Mouse (Mus musculus): ENCODE measurements around the gene Maml2. TPM values are rescaled to one million over a fixed set of nuclear protein-coding genes. Genes with fewer than 3 reads are reported as not detected.

The Maml2 gene
- polyA plus RNA-seq, 1 experiment from 2014 or later = 12.5 TPM

- 51% methylated on average over 7 of the region's 7 CpGs for WGBS
- peak overlapping the region; percentile 72 for H3K27ac ChIP-seq
- H3K27me3 ChIP-seq = no peaks in the 10 kb centered on the region
- peak overlapping the region; percentile 23; the same call in 1 of the 2 replicates for H3K4me2 ChIP-seq
- H3K4me3 ChIP-seq (replicated peaks) = no peak overlapping the region
- no peaks in the 10 kb centered on the region for H3K36me3 ChIP-seq
- peaks cover 21% of the 10 kb centered on the region for H3K4me1 ChIP-seq (replicated peaks)
- H3K9ac ChIP-seq (replicated peaks) = no peak overlapping the region
- H3K9me3 ChIP-seq = no peaks in the 10 kb centered on the region
- ATAC-seq (ENCODE audit: insufficient number of reproducible peaks, insufficient read depth, low FRiP score, low TSS enrichment, low read depth) = peak; percentile 93
Observed at GRCm38 (mm10) chr9:13497690-13498333, 200.1 kb downstream of the Maml2 start.

- ATAC-seq (ENCODE audit: insufficient number of reproducible peaks, insufficient read depth, low FRiP score, low TSS enrichment, low read depth) = no peak
- H3K9ac ChIP-seq (replicated peaks) = no peak overlapping the region
- H3K27me3 ChIP-seq = no peaks in the 10 kb centered on the region
- H3K36me3 ChIP-seq = no peaks in the 10 kb centered on the region
- 86% methylated on average over 5 of the region's 5 CpGs for WGBS
- no peak overlapping the region for H3K4me2 ChIP-seq
- no peak overlapping the region for H3K27ac ChIP-seq
- no peak overlapping the region for H3K4me3 ChIP-seq (replicated peaks)
- H3K9me3 ChIP-seq = no peaks in the 10 kb centered on the region
- peaks cover 21% of the 10 kb centered on the region for H3K4me1 ChIP-seq (replicated peaks)
Observed at GRCm38 (mm10) chr9:13500045-13500444, 202.3 kb downstream of the Maml2 start.

GRCm38 (mm10) chr9:13505024-13505423, 207.3 kb downstream of the Maml2 start:
- Histone ChIP-seq H3K4me2 (no peak overlapping the region), H3K36me3 (no peaks in the 10 kb centered on the region), H3K9me3 (no peaks in the 10 kb centered on the region), H3K9ac (replicated peaks) (no peak overlapping the region), H3K4me3 (replicated peaks) (no peak overlapping the region), H3K27ac (no peak overlapping the region), H3K4me1 (replicated peaks) (peaks cover 9% of the 10 kb centered on the region; the same call in 1 of the 2 replicates), H3K27me3 (no peaks in the 10 kb centered on the region)
- ATAC-seq (ENCODE audit: insufficient number of reproducible peaks, insufficient read depth, low FRiP score, low TSS enrichment, low read depth) = no peak
- WGBS = 79% methylated on average over 4 of the region's 4 CpGs

GRCm38 (mm10) chr9:13506956-13507821, 209.4 kb downstream of the Maml2 start:
- WGBS = 20% methylated on average over 6 of the region's 6 CpGs

GRCm38 (mm10) chr9:13507822-13508188, 210.0 kb downstream of the Maml2 start:
- H3K4me2 ChIP-seq = no peak overlapping the region
- no peaks in the 10 kb centered on the region for H3K36me3 ChIP-seq
- 87% methylated on average over 9 of the region's 9 CpGs for WGBS
- no peak overlapping the region for H3K9ac ChIP-seq (replicated peaks)
- H3K4me3 ChIP-seq (replicated peaks) = no peak overlapping the region
- H3K4me1 ChIP-seq (replicated peaks) = peaks cover 9% of the 10 kb centered on the region; the same call in 1 of the 2 replicates
- no peaks in the 10 kb centered on the region for H3K9me3 ChIP-seq
- no peak overlapping the region for H3K27ac ChIP-seq
- no peak for ATAC-seq (ENCODE audit: insufficient number of reproducible peaks, insufficient read depth, low FRiP score, low TSS enrichment, low read depth)
- H3K27me3 ChIP-seq = no peaks in the 10 kb centered on the region

More at GRCm38 (mm10) chr9:13506956-13507821, 209.4 kb downstream of the Maml2 start:
- Histone ChIP-seq H3K27ac (no peak overlapping the region), H3K4me3 (replicated peaks) (no peak overlapping the region), H3K4me1 (replicated peaks) (peaks cover 9% of the 10 kb centered on the region; the same call in 1 of the 2 replicates), H3K9ac (replicated peaks) (no peak overlapping the region), H3K4me2 (no peak overlapping the region), H3K9me3 (no peaks in the 10 kb centered on the region), H3K36me3 (no peaks in the 10 kb centered on the region), H3K27me3 (no peaks in the 10 kb centered on the region)
- no peak for ATAC-seq (ENCODE audit: insufficient number of reproducible peaks, insufficient read depth, low FRiP score, low TSS enrichment, low read depth)

GRCm38 (mm10) chr9:13509751-13510150, 212.0 kb downstream of the Maml2 start:
- Histone ChIP-seq H3K4me2 (no peak overlapping the region), H3K4me3 (replicated peaks) (no peak overlapping the region), H3K9me3 (no peaks in the 10 kb centered on the region), H3K9ac (replicated peaks) (no peak overlapping the region), H3K27me3 (no peaks in the 10 kb centered on the region), H3K4me1 (replicated peaks) (peaks cover 9% of the 10 kb centered on the region; the same call in 1 of the 2 replicates), H3K36me3 (no peaks in the 10 kb centered on the region), H3K27ac (no peak overlapping the region)
- 81% methylated on average over 6 of the region's 6 CpGs for WGBS
- no peak for ATAC-seq (ENCODE audit: insufficient number of reproducible peaks, insufficient read depth, low FRiP score, low TSS enrichment, low read depth)

- H3K4me2 ChIP-seq = no peak overlapping the region
- H3K9me3 ChIP-seq = no peaks in the 10 kb centered on the region
- no peak for ATAC-seq (ENCODE audit: insufficient number of reproducible peaks, insufficient read depth, low FRiP score, low TSS enrichment, low read depth)
- no peak overlapping the region for H3K4me3 ChIP-seq (replicated peaks)
- H3K4me1 ChIP-seq (replicated peaks) = peaks cover 9% of the 10 kb centered on the region; the same call in 1 of the 2 replicates
- H3K27ac ChIP-seq = no peak overlapping the region
- H3K9ac ChIP-seq (replicated peaks) = no peak overlapping the region
- H3K27me3 ChIP-seq = no peaks in the 10 kb centered on the region
- H3K36me3 ChIP-seq = no peaks in the 10 kb centered on the region
- WGBS = 73% methylated on average over 5 of the region's 5 CpGs
Observed at GRCm38 (mm10) chr9:13510621-13511369, 213.0 kb downstream of the Maml2 start.

- H3K9me3 ChIP-seq = no peaks in the 10 kb centered on the region
Observed at GRCm38 (mm10) chr9:13513135-13513534, 215.4 kb downstream of the Maml2 start.

GRCm38 (mm10) chr9:13514435-13514834, 216.7 kb downstream of the Maml2 start:
- no peak overlapping the region for H3K27ac ChIP-seq
- no peak overlapping the region for H3K9ac ChIP-seq (replicated peaks)
- H3K9me3 ChIP-seq = no peaks in the 10 kb centered on the region
- H3K4me3 ChIP-seq (replicated peaks) = no peak overlapping the region
- no peaks in the 10 kb centered on the region for H3K36me3 ChIP-seq
- no peak for ATAC-seq (ENCODE audit: insufficient number of reproducible peaks, insufficient read depth, low FRiP score, low TSS enrichment, low read depth)
- peaks cover 18% of the 10 kb centered on the region for H3K4me1 ChIP-seq (replicated peaks)
- H3K27me3 ChIP-seq = no peaks in the 10 kb centered on the region
- no peak overlapping the region for H3K4me2 ChIP-seq

More at GRCm38 (mm10) chr9:13513135-13513534, 215.4 kb downstream of the Maml2 start:
- ATAC-seq (ENCODE audit: insufficient number of reproducible peaks, insufficient read depth, low FRiP score, low TSS enrichment, low read depth) = no peak
- H3K4me2 ChIP-seq = no peak overlapping the region
- no peak overlapping the region for H3K27ac ChIP-seq
- no peak overlapping the region for H3K4me3 ChIP-seq (replicated peaks)
- no peaks in the 10 kb centered on the region for H3K27me3 ChIP-seq
- H3K4me1 ChIP-seq (replicated peaks) = peaks cover 12% of the 10 kb centered on the region
- no peaks in the 10 kb centered on the region for H3K36me3 ChIP-seq
- no peak overlapping the region for H3K9ac ChIP-seq (replicated peaks)
- WGBS = 52% methylated on average over 5 of the region's 5 CpGs

GRCm38 (mm10) chr9:13515976-13516375, 218.2 kb downstream of the Maml2 start:
- 74% methylated on average over 2 of the region's 2 CpGs for WGBS
- Histone ChIP-seq H3K4me1 (replicated peaks) (peaks cover 18% of the 10 kb centered on the region), H3K9ac (replicated peaks) (no peak overlapping the region), H3K9me3 (no peaks in the 10 kb centered on the region), H3K36me3 (no peaks in the 10 kb centered on the region), H3K4me2 (no peak overlapping the region), H3K27ac (no peak overlapping the region), H3K27me3 (no peaks in the 10 kb centered on the region), H3K4me3 (replicated peaks) (no peak overlapping the region)
- ATAC-seq (ENCODE audit: insufficient number of reproducible peaks, insufficient read depth, low FRiP score, low TSS enrichment, low read depth) = no peak

GRCm38 (mm10) chr9:13518031-13518430, 220.3 kb downstream of the Maml2 start:
- no peaks in the 10 kb centered on the region for H3K36me3 ChIP-seq
- no peaks in the 10 kb centered on the region for H3K27me3 ChIP-seq
- peaks cover 21% of the 10 kb centered on the region for H3K4me1 ChIP-seq (replicated peaks)
- H3K4me3 ChIP-seq (replicated peaks) = no peak overlapping the region
- no peak overlapping the region for H3K4me2 ChIP-seq
- no peak for ATAC-seq (ENCODE audit: insufficient number of reproducible peaks, insufficient read depth, low FRiP score, low TSS enrichment, low read depth)
- no peaks in the 10 kb centered on the region for H3K9me3 ChIP-seq
- H3K27ac ChIP-seq = peak overlapping the region; percentile 50; the same call in 1 of the 2 replicates
- 62% methylated on average over 2 of the region's 2 CpGs for WGBS
- no peak overlapping the region for H3K9ac ChIP-seq (replicated peaks)

All from limb, embryonic 12.5 days (tissue).